Mouse (Mus musculus) MEL (cell line): ENCODE measurements around the gene Mab21l1. TPM values are rescaled to one million over a fixed set of nuclear protein-coding genes. Genes with fewer than 3 reads are reported as not detected.

Source experiments
- DNase-seq: peaks from one replicate; pipeline ENCODE4 v3.0.0; 2011; ENCODE audit warnings: low read depth, low spot score
- H3K27ac ChIP-seq: 2 replicates; pipeline ENCODE4 v1.5.1; 2012; ENCODE audit warnings: low read depth, mild to moderate bottlenecking, control low read depth, low read length, moderate library complexity; ENCODE audit not compliant: control insufficient read depth
- H3K27me3 ChIP-seq, 2 experiments: fragments of 150-350 bp in 1 of 2; sonication (generic) in 1 of 2; 2 replicates each; pipeline ENCODE4 v1.6.1; 2012; ENCODE audit warnings: low read length in 2 of 2, mild to moderate bottlenecking in 2 of 2, improper control_type of control experiment in 1 of 2, moderate library complexity in 1 of 2; ENCODE audit not compliant: insufficient read depth in 2 of 2, control insufficient read depth in 1 of 2
- H3K36me3 ChIP-seq, 2 experiments: 2 replicates each; pipeline ENCODE4 v1.6.1; 2012 to 2014; ENCODE audit warnings: low read length in 2 of 2, improper control_type of control experiment in 1 of 2, inconsistent platforms in 1 of 2, mild to moderate bottlenecking in 1 of 2; ENCODE audit not compliant: insufficient read depth in 2 of 2, control insufficient read depth in 1 of 2
- H3K4me1 ChIP-seq, 2 experiments: fragments of 150-350 bp in 1 of 2; sonication (generic) in 1 of 2; 2 replicates each; pipeline ENCODE4 v1.6.1; 2012; ENCODE audit warnings: low read length in 2 of 2, improper control_type of control experiment in 1 of 2, mild to moderate bottlenecking in 1 of 2; ENCODE audit not compliant: insufficient read depth in 2 of 2, control insufficient read depth in 1 of 2
- H3K4me3 ChIP-seq, 2 experiments: fragments of 150-350 bp in 1 of 2; sonication (generic) in 1 of 2; 2 replicates each; pipeline ENCODE4 v1.5.1; 2012; ENCODE audit warnings: low read depth in 2 of 2, low read length in 2 of 2, mild to moderate bottlenecking in 2 of 2, moderate library complexity in 2 of 2, control low read depth in 1 of 2, improper control_type of control experiment in 1 of 2; ENCODE audit not compliant: control insufficient read depth in 1 of 2, insufficient read depth in 1 of 2
- H3K79me2 ChIP-seq: 2 replicates; pipeline ENCODE4 v1.6.1; 2012; ENCODE audit warnings: mild to moderate bottlenecking, low read length, moderate library complexity; ENCODE audit not compliant: control insufficient read depth, poor library complexity, insufficient read depth
- H3K9ac ChIP-seq: 2 replicates; pipeline ENCODE4 v1.6.1; 2012; ENCODE audit warnings: low read depth, mild to moderate bottlenecking, control low read depth, low read length, moderate library complexity; ENCODE audit not compliant: control insufficient read depth, poor library complexity, severe bottlenecking
- H3K9me3 ChIP-seq: fragments of 150-350 bp; sonication (generic); replicated peaks from 2 replicates; pipeline ENCODE4 v1.6.1; 2012; ENCODE audit warnings: mild to moderate bottlenecking, low read length, improper control_type of control experiment, moderate library complexity; ENCODE audit not compliant: insufficient read depth
- BHLHE40 ChIP-seq: IDR thresholded peaks from 2 replicates; pipeline ENCODE4 v1.6.1; 2012; ENCODE audit warnings: low read depth, mild to moderate bottlenecking, inconsistent platforms, low read length, improper control_type of control experiment, borderline replicate concordance
- CTCF ChIP-seq, 3 experiments: IDR thresholded peaks in 2 of 3; conservative IDR thresholded peaks in 1 of 3; 2 replicates each; pipeline ENCODE4 v1.5.1; 2011 to 2012; ENCODE audit warnings: low read length in 3 of 3, low read depth in 2 of 3, mild to moderate bottlenecking in 2 of 3, improper control_type of control experiment in 1 of 3, inconsistent platforms in 1 of 3, mixed read lengths in 1 of 3, moderate library complexity in 1 of 3; ENCODE audit not compliant: control insufficient read depth in 1 of 3, insufficient read depth in 1 of 3, poor library complexity in 1 of 3, severe bottlenecking in 1 of 3
- EP300 ChIP-seq, 2 experiments: IDR thresholded peaks; 2 replicates each; pipeline ENCODE4 v1.6.1; 2011; ENCODE audit warnings: improper control_type of control experiment in 2 of 2, low read length in 2 of 2, low read depth in 1 of 2, mild to moderate bottlenecking in 1 of 2
- KAT2A ChIP-seq: conservative IDR thresholded peaks from 2 replicates; pipeline ENCODE4 v1.6.1; 2012; ENCODE audit warnings: low read depth, low read length, improper control_type of control experiment, inconsistent platforms
- MAX ChIP-seq: IDR thresholded peaks from 2 replicates; pipeline ENCODE4 v1.6.1; 2011; ENCODE audit warnings: low read length, improper control_type of control experiment
- MEF2A ChIP-seq: IDR thresholded peaks from 2 replicates; pipeline ENCODE4 v1.6.1; 2014; ENCODE audit warnings: low read depth, mild to moderate bottlenecking, inconsistent platforms, low read length, improper control_type of control experiment; ENCODE audit not compliant: poor library complexity, insufficient replicate concordance, severe bottlenecking; ENCODE audit errors: extremely low read depth
- MXI1 ChIP-seq: IDR thresholded peaks from 2 replicates; pipeline ENCODE4 v1.6.1; 2011; ENCODE audit warnings: mild to moderate bottlenecking, low read depth, low read length, improper control_type of control experiment
- NELFE ChIP-seq: IDR thresholded peaks from 2 replicates; pipeline ENCODE4 v1.6.1; 2011; ENCODE audit warnings: low read depth, low read length, improper control_type of control experiment
- POLR2A ChIP-seq, 2 experiments: IDR thresholded peaks; 2 replicates each; pipeline ENCODE4 v1.6.1; 2011 to 2012; ENCODE audit warnings: low read length in 2 of 2, mild to moderate bottlenecking in 2 of 2, control low read depth in 1 of 2, improper control_type of control experiment in 1 of 2, low read depth in 1 of 2, moderate library complexity in 1 of 2; ENCODE audit not compliant: control insufficient read depth in 1 of 2, insufficient read depth in 1 of 2, poor library complexity in 1 of 2
- RCOR1 ChIP-seq: IDR thresholded peaks from 2 replicates; pipeline ENCODE4 v1.6.1; 2012; ENCODE audit warnings: low read depth, mild to moderate bottlenecking, inconsistent platforms, low read length, improper control_type of control experiment
- SIN3A ChIP-seq: IDR thresholded peaks from 2 replicates; pipeline ENCODE4 v1.6.1; 2012; ENCODE audit warnings: low read length, improper control_type of control experiment, inconsistent platforms
- TBP ChIP-seq: IDR thresholded peaks from 2 replicates; pipeline ENCODE4 v1.8.0; 2011; ENCODE audit warnings: low read depth, low read length, improper control_type of control experiment
- TCF12 ChIP-seq: IDR thresholded peaks from 2 replicates; pipeline ENCODE4 v1.6.1; 2014; ENCODE audit warnings: low read depth, mild to moderate bottlenecking, inconsistent platforms, low read length, improper control_type of control experiment, moderate library complexity
- ZNF384 ChIP-seq: IDR thresholded peaks from 2 replicates; pipeline ENCODE4 v1.6.1; 2012; ENCODE audit warnings: low read depth, mild to moderate bottlenecking, inconsistent platforms, low read length, improper control_type of control experiment
- polyA plus RNA-seq, 2 experiments: library from polyadenylated mRNA; stranded (reverse) in 1 of 2; unstranded in 1 of 2; fragments of >175 nt in 1 of 2; fragments of >200 nt in 1 of 2; gene quantifications; 2 replicates each; pipeline versions ENCODE4 v1.2.1 to v1.2.4; 2012; ENCODE audit warnings: low replicate concordance in 2 of 2, low read depth in 1 of 2; ENCODE audit not compliant: insufficient read length in 2 of 2, insufficient read depth in 1 of 2, missing spikeins in 1 of 2
- total RNA-seq: library from RNA; depleted of rRNA; stranded (reverse); fragments of 300-350 nt; gene quantifications from 2 replicates; pipeline ENCODE4 v1.2.3, GENCODE M21; 2012

Gene Mab21l1
- total and polyA plus RNA-seq, 3 experiments, result not detected

DNA sequence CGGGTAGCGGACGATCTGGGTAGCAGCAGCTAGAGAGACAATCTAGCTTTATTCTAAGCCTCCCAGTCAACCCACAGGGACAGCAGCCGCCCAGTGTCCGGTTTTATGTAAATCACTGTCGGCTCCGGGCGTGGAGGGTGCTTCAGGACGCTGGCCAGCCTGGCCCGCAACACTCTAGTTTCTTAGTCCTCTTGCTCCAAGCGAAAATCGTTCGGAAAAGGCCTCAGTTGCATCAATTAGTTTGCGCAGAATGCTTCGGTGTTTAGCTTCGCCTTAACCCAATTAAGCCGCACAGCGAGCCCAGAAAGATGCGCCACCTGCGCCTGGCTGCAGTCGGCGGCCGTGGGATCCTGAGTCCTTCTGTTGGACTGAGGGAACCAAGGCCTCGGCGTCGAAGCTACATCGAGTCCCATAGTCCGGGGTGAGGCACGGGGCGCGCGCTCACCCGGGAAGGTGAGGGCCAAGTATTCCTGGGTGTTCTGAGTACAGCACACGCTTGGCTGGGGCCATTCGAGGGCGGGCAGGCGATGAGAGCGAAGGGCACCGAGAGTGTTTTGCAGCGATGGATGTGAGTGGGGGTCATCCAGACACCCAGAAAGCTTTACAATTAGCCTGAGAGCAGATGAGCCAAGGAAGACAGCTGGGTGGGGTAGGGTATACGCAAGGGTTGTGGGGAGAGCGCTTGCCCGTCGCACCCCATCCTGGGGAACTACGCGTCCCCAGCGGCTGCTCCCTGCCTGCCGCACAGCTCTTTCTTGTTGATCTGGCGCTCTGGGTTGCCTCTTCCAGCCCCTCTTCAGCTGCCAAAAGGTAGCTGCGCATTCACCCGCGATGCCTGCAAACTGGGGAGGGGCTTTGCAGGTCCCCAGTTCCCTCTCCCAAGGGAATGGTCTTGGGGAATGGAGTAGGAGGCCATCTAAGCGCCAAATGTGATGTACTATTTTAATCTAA lies 1.9 kb upstream of the Mab21l1 start:
- Histone ChIP-seq H3K79me2 (no peaks in the 10 kb centered on the region), H3K4me3 (no peak overlapping the region), H3K9me3 (no peaks in the 10 kb centered on the region), H3K36me3 (no peaks in the 10 kb centered on the region), H3K27me3 (no peaks in the 10 kb centered on the region), H3K27ac (no peak overlapping the region), H3K4me1 (no peaks in the 10 kb centered on the region), H3K9ac (no peak overlapping the region)
- TF ChIP-seq ZNF384 (no peak), CTCF (IDR thresholded peaks at IDR 0.05 in 2 of 3, conservative IDR thresholded peaks at IDR 0.05 in 1 of 3; ENCODE audit: control insufficient read depth in 1 of 3, insufficient read depth in 1 of 3, low read depth in 2 of 3, low read length in 3 of 3, poor library complexity in 1 of 3, severe bottlenecking in 1 of 3) (no peak), TCF12 (no peak), MAX (no peak), SIN3A (no peak), TBP (no peak), RCOR1 (no peak), MEF2A (no peak), POLR2A (IDR thresholded peaks at IDR 0.05; ENCODE audit: control insufficient read depth in 1 of 2, insufficient read depth in 1 of 2, low read depth in 1 of 2, low read length in 2 of 2, poor library complexity in 1 of 2) (no peak), KAT2A (no peak), BHLHE40 (no peak), NELFE (no peak), MXI1 (no peak), EP300 (IDR thresholded peaks at IDR 0.05; ENCODE audit: low read depth in 1 of 2, low read length in 2 of 2) (no peak)
- no peak for DNase-seq

GRCm38 (mm10) chr3:55781429-55782055 lies 768 bp upstream of the Mab21l1 start:
- Histone ChIP-seq H3K36me3 (no peaks in the 10 kb centered on the region), H3K4me3 (no peak overlapping the region), H3K9me3 (no peaks in the 10 kb centered on the region), H3K27ac (no peak overlapping the region), H3K4me1 (no peaks in the 10 kb centered on the region), H3K79me2 (no peaks in the 10 kb centered on the region), H3K27me3 (no peaks in the 10 kb centered on the region), H3K9ac (no peak overlapping the region)
- TF ChIP-seq TCF12, result no peak
- no peak for DNase-seq
